Mouse (Mus musculus) lung, adult 18-20 months (tissue): ENCODE results near the gene Slc20a1.
A peak's percentile ranks its signal among the peaks of the same experiment; 100 is the strongest.

Experiments used
- DNase-seq, 2 experiments: peaks; one replicate each; pipeline ENCODE4 v3.0.0; 2022; ENCODE audit warnings: mixed read lengths in 2 of 2

Gene Slc20a1

DNA sequence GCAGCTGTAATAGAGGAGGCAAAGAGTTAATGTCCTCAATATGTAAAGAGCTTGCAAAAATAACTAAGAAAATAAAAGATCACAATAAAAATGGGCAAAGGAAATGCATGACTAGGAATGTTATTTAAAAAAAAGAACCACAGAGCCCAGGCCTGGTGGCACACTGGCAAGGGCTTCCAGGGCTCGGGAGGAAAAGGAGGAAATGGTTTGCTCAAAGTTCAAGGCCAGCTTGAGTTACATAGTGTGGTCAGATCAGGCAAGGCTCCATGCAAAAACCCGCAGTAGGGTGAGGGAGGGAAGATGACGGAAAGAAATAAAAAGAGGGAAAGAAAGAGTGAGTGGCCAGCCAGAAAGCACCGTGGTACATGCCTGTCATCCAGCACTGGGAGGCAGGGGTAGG lies 30.0 kb downstream of the Slc20a1 start:
- no peak for DNase-seq

GRCm38 (mm10) chr2:129229316-129229715 lies 30.8 kb downstream of the Slc20a1 start:
- DNase-seq, result no peak

DNA sequence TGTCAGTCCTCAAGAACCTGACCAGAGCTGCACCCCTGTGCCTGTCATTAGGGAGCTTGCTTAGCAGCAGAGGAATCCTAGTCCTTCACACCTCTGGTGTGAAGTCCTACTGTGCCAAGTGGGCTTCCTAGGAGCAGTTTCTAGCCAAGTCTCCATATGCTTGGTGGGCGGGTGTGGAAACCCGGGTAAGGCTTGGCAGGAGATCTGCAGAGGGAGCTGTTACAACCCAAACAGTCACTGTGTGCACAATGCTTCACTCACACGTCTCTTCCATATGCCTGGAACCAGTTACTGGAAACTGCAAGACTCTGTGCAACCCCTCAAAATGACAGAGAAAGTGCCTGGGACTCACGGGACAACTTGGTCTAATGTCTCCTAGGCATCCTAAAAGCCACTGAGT lies 33.5 kb downstream of the Slc20a1 start:
- no peak for DNase-seq

DNA sequence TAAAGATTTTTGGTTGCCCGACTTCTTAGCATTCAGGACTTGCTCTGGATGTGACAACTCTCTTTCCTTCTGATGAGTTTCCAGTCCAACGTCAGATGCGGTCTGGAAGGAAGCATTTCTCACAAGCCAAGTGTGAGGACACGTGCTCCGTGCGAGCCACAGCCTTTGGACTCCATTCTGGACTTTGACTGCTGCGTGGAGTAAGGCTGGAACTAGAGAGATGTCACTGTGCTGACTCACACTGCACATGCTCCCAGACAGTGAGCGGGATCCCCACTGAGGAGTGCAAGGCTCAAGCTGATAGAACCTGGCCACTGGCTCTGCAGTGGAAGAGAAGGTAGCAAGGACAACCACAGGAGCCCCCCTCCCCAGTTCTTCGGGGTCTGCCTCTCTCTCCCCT lies 33.9 kb downstream of the Slc20a1 start:
- no peak for DNase-seq

DNA sequence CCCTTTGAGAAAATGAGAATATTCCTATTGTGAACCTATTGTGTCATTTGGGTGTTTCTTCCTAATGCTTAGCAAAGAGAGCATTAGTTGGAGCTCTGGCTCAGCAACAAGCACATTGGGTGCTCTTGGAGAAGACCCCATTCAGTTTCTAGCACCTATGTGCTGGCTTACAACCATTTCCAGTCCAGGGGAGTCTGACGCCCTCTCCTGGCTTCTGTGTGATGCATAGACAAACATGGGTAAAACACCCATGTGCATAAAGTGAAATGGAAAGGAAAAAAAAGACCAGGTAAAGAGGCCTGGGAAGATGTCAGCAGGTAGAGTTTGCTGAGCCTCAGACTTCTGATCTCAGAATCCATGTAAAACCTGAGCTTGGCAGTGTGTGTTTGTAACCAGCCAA lies 34.7 kb downstream of the Slc20a1 start:
- no peak for DNase-seq

- no peak for DNase-seq
Measured at GRCm38 (mm10) chr2:129233803-129234477, 35.4 kb downstream of the Slc20a1 start.

- DNase-seq, result no peak
Measured at GRCm38 (mm10) chr2:129234731-129235130, 36.2 kb downstream of the Slc20a1 start.

GRCm38 (mm10) chr2:129236526-129236925 lies 38.0 kb downstream of the Slc20a1 start:
- no peak for DNase-seq

DNA sequence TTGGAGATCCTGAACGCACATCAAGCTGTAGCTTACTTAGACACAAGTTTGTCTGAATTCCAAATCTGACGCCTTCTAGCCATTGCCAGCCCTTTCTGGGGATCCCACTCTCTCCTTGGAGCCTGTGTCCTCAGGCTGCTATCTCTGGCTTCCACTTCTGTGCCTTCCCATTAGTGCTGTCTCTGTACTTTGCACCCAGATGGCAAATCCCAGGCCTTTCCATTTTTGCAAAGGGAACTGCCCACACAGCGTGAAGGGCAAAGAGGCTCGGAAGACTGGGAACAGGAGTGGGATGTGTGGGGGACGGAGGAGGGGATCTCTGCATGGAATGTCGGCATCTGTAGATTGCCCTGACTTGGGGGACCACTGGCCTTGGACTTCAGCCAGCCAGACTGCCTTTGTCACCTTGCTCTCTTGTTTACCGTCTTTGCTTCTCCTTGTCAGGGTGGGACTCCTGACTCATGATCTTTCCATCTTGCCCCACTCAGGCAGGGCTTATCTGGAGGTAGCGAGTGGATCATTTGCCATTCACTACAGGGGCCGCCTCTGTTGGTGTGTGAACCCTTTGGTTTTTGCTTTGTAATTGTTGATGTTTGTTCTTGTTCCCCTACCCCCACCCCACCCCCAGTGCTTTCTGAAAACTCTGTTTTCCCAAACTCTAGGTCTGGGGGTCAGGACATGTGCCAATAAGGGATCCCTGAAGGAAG lies 42.3 kb downstream of the Slc20a1 start:
- no peak for DNase-seq

DNA sequence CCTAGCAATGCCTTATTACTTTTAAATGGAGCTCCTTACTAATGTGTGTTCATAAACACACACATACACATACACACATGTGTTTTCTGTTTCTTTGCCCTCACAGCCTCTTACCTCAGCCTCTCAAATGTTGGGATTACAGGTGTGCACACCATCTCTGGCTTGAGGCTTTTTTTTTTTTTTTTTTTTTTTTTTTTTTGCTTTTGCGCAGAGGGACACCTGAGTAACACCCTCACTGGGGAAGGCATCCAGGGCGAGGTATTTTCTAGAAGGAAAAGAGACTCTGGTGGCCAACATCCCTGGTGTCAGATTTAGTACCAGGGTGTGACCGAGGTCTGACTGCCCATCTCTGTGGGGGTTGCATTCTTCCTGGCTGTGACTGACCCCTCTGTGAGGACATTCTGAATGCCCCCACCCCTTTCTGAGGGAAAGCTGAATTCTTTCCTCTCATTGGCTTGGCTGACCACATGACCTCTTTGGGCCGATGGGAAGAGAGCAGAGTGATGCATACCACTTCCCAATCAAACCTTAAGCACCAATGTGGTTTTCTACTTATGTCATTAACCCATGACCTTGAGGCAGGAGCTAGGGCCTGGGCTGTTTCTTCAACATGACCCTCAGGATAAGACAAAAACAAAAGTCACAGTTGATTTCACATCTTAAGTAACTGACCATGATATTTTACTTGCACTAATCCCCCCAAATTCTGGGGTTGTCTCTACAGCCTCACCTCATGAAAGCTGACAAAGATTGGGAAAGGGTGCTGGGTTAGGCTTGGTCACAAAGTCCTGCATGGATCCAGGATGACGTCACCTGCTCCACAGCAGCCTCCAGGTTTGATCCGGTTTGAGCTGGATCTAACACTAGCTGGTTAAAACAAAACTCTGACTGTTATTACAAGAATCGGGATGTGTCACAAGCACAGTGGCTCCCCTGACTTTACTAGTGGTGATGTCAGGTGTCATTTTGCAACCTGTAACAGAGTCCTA lies 43.6 kb downstream of the Slc20a1 start:
- no peak for DNase-seq

DNA sequence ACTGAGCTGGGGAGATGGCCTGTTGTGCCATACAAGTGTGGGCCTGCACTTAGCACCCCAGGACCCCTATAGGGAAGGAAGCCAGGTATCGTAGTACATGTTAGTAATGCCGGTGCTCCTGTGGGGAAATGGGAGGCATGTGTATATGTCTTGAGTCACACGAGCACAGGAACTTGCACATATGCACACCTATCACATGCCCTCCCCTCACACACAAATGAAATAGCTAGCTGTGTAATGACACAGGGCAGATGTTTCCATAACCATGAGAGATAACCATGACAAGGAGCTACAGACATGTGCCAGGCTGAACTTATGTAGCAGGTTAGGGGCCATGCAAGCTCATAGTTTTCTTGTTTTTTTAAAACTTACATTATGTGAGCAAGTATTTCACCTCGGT lies 44.4 kb downstream of the Slc20a1 start:
- no peak for DNase-seq

DNA sequence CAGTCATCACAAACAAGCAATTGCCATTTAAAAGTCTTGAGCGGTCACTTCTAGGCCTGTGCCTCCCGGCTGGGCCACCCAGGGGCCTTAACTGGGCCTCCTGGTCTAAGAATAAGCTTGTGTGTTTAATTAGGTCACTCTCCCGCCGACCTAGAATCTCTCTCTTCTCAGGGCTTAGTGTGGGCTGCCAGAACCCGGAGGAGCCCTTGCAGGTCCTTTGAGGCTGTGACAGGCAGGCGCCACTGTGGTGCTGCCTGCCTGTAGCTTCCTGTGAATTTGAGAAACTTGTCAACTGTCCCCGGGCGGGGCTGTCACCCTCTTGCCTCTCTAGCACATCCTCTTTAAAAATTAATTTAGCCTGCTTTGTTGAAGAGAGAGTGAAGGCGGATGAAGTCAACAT lies 45.2 kb downstream of the Slc20a1 start:
- DNase-seq, result no peak

DNA sequence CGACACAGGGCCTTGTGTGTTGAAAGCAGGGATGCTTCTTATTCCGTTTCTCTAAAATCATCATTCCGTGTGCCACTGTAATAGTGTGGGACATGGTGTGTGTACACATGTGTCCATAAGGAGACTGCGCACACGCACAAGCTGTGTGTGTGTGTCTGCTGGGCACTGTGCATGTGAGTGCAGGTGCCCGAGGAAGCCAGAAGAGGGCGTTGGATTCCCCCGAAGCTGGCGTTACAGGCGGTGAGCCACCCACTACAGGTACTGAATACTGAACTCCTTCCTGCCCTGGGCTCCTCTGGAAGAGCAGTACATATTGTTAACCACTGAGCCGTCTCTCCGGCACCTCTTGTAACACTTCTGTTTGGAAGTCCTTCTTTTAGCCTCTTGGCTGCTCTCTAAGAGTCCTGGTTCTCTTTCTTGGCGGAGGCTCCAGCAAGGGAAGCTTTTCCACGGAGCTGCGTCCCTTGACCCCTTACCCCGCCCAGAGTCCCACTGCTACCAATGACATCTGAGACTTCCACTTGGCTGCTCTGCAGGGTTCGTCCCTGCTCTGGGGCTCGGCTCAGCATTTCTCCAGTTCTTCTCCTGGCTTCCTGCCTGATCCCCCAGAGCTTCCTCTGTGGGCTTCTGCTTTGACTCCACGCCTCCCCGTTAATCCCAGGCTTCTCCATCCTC lies 46.0 kb downstream of the Slc20a1 start:
- no peak for DNase-seq

DNA sequence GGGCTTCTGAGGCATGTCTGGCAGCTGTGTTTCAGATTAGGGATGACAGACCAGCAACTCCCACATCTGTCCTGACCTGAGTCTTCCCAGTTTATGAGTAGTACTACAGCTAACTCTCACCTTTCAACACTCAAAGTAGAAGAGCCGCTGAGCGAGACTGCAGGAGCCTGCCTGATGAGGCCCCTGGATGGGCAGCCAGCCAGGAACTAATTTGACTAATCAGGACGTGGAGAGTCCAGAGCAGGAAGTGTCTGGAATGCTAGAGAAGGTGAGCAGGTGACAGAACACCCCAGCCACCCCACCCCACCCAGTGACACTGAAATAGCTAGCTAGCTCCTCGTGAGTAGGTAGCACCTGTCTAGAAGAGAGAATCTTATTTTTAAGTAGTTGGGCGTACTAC lies 47.1 kb downstream of the Slc20a1 start:
- DNase-seq, result peak in 1 of 2 experiments; percentile 13

DNA sequence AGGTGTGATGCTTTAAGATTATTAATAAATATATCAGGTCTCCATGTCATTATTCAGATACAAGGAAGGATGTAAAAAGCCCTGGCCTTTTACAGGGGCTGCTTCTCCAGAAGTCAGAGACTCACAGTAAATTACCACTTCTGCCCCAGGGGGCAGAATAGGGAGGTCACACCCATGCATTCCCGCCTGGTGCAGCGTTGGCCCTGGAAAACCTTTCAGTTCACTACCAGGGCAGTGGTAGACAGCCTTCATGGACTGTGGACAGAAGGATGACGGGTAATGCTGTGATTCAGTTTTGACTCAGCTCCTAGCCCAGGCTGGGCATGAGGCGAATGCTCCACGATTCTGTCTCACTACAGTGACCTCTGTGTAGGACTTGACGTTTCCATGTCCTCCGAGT lies 47.9 kb downstream of the Slc20a1 start:
- no peak for DNase-seq

GRCm38 (mm10) chr2:129246924-129247323 lies 48.4 kb downstream of the Slc20a1 start:
- no peak for DNase-seq

DNA sequence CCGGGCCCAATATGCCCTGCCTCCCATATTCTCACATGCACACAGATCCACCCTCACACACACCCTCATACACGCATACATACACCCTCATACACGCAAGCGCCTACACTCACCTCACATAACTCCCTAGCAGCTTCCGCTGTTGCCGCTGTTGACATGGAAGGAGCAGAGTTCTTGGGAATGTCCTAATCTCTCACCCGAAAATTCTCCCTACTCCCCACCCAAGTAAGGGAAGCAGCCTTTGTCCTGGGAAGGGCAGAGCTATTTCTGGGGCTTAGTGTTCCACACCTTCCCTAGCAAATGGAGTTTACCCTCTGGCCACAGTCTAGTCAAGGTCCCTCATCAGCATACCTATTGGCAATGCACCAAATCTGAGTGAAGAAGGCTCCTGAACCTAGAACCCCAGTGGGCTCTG lies 49.1 kb downstream of the Slc20a1 start:
- no peak for DNase-seq

- DNase-seq, result no peak
Measured at GRCm38 (mm10) chr2:129249321-129249720, 50.8 kb downstream of the Slc20a1 start.

DNA sequence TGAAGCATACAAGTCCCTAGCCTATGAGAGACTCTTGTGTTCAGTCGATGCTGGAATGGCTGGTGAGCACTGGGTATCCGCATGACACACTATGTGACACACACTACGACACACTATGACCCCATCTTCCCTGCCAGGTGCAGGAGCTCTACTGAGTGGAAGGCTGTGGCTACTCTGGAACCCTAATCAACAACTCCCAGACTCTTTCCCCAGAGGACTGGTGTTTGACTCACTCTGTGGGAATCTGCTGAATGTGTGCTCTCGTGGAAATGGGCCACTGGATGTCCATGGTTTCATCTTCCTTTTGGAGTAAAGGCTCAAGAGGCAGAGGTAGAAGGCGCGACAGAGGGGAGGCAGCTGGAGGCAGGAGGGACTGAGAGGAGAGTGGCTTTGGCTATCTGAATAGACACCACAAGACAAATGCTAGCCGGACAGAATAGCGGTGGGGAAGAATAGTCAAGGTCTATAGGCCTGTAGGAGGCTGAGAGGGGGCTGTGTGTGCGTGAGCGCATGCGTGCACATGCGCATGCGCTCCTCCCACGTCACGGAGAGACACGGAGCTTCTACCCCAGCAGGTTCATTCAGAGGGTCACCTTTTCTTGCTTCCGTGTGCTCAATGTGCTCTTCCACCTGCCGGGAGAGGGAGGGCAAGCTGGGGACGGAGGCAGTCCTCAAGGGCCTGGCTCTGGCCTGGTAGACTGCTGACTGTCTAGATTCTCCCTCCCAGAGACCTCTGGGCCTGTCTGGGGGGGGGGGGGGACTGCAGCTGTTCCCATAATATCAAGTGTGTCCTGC lies 54.5 kb downstream of the Slc20a1 start:
- DNase-seq, result no peak

- no peak for DNase-seq
Measured at GRCm38 (mm10) chr2:129253631-129253970, 55.0 kb downstream of the Slc20a1 start.

- DNase-seq, result no peak
Measured at GRCm38 (mm10) chr2:129254076-129254475, 55.5 kb downstream of the Slc20a1 start.

GRCm38 (mm10) chr2:129256006-129256405 lies 57.4 kb downstream of the Slc20a1 start:
- DNase-seq, result no peak
